Mouse (Mus musculus) heart, adult 2 months (tissue): Measurements from ENCODE around the gene Vmo1.

ENCODE experiments used
- CTCF ChIP-seq: fragments of 200-600 bp; IDR thresholded peaks from 2 replicates; pipeline ENCODE4 v1.8.1; 2022; ENCODE audit warnings: antibody characterized with exemption, mild to moderate bottlenecking, moderate library complexity
- POLR2A ChIP-seq: fragments of 200-500 bp; IDR thresholded peaks from 2 replicates; pipeline ENCODE4 v1.6.1; 2011; ENCODE audit warnings: mild to moderate bottlenecking, low read depth, low read length, control low read depth; ENCODE audit not compliant: insufficient read depth

DNA sequence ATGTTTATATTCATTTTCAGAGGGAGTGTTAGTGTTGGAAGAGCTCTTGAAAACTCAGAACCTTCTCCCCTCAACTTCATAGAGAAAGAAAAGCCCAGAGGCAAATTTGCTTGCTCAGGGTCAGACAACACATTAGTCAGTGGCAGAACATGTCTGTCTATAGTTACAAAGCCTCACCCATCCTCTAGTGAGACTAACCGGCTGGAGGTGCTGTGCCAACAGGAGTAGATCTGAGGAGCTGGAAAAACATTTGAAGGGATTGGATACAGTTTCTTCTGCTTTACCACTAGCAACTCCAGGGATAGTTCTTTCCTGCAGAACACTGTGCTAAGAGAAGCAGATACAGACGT is 47.5 kb upstream of the Vmo1 start:
- TF ChIP-seq CTCF (0 out of 2 replicates have a peak, but pooled peaks have one; percentile 5), POLR2A (no peak)
